Mouse (Mus musculus): Measurements from ENCODE around the gene Hs1bp3. TPM values are rescaled to one million over a fixed set of nuclear protein-coding genes. Genes with fewer than 3 reads are reported as not detected.

The Hs1bp3 gene
- total RNA-seq, 4 experiments from 2014 or later: 13.9 to 20.3 (median 17.1) TPM

Other genes with a start within 250 kb of the Hs1bp3 start
- 10 to 100 TPM; 22.5 to 30.8 (median 28.1) TPM for gene Ldah, start 105.3 kb upstream of the Hs1bp3 start, total RNA-seq (2022)
- under 1 TPM; 0.37 to 0.78 (median 0.38) TPM for gene Gdf7, start 11.5 kb upstream of the Hs1bp3 start, total RNA-seq (2022)
- gene Rhob, start 186.6 kb downstream of the Hs1bp3 start, total RNA-seq (2022): 100 to 1,000 TPM; 134 to 157 (median 146) TPM

Measured in heart, adult 8-10 months (tissue).